22 mouse cellular contexts compared by ENCODE assay signal in the genomic region with DNA sequence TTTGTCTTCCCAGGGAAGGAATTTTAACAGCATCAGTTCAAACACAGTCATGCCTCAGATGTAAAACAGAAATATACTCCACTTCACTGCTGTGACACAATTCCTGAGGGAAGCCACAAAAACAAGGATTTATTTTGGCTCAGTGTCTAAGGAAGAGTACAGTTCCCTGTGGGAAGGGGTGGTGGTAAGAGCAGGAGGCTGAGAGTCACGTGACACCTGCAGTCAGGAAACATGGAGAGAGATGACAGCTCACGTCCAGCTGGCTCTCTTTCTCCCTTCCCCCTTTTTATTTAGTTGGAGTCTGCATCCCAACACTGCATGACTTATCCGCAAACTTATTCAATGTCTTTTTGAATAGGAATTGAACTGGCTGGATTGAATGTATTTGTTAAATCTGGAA.
"Had no signal": no experiment of that assay in that cellular context is flagged by ENCODE, and none has a peak within 500 bp of the region (broad histone marks: within the 10 kb centered on the region; RNA-seq: fewer than 3 reads in every experiment).

No protein-coding gene starts in this region.

- H3K4me3 ChIP-seq: hindbrain, embryonic 15.5 days; layer of hippocampus, adult 2 months; limb, embryonic 10.5 days; limb, embryonic 13.5 days; liver, embryonic 12.5 days; liver, embryonic 15.5 days; neural tube, embryonic 12.5 days; neural tube, embryonic 15.5 days had no signal

- H3K27ac ChIP-seq: hindbrain, embryonic 15.5 days; layer of hippocampus, adult 2 months; limb, embryonic 10.5 days; limb, embryonic 13.5 days; liver, embryonic 12.5 days; liver, embryonic 15.5 days; neural tube, embryonic 12.5 days; neural tube, embryonic 15.5 days; stomach, postnatal 0 days had no signal

- H3K4me1 ChIP-seq: liver, embryonic 12.5 days; liver, embryonic 15.5 days had no signal

- H3K4me2 ChIP-seq: hindbrain, embryonic 15.5 days; limb, embryonic 13.5 days; liver, embryonic 12.5 days; liver, embryonic 15.5 days; midbrain, embryonic 11.5 days; neural tube, embryonic 12.5 days; neural tube, embryonic 15.5 days had no signal

- H3K9me3 ChIP-seq: hindbrain, embryonic 15.5 days; limb, embryonic 10.5 days; limb, embryonic 13.5 days; liver, embryonic 12.5 days; liver, embryonic 15.5 days; neural tube, embryonic 12.5 days; neural tube, embryonic 15.5 days had no signal

- DNase-seq: layer of hippocampus, adult 9-11 months; liver; lung, adult 2 months; lung, postnatal 10 days; lung, postnatal 4 days; midbrain, embryonic 14.5 days; right cerebral cortex, adult 18-20 months; right cerebral cortex, postnatal 14 days; right cerebral cortex, postnatal 4 days; thymus, adult 2 months; thymus, postnatal 25 days had no signal

- ATAC-seq: intestine, postnatal 0 days; liver, embryonic 12.5 days had no signal

- H3K36me3 ChIP-seq: hindbrain, embryonic 15.5 days; limb, embryonic 10.5 days; limb, embryonic 13.5 days; liver, embryonic 12.5 days; liver, embryonic 15.5 days; neural tube, embryonic 12.5 days; neural tube, embryonic 15.5 days had no signal

- H3K9ac ChIP-seq: hindbrain, embryonic 15.5 days; limb, embryonic 13.5 days; liver, embryonic 12.5 days; liver, embryonic 15.5 days; neural tube, embryonic 12.5 days; neural tube, embryonic 15.5 days had no signal
